Mouse (Mus musculus) hindbrain, embryonic 16.5 days (tissue): ENCODE measurements around the gene Nutm1. TPM values are rescaled to one million over a fixed set of nuclear protein-coding genes. Genes with fewer than 3 reads are reported as not detected.

Source experiments
- ATAC-seq: fragments of 200-750 bp; cut with Nextera tagmentation; 2 replicates; pipeline ENCODE4 v1.8.0; 2017; ENCODE audit warnings: moderate TSS enrichment, moderate library complexity
- H3K27ac ChIP-seq: fragments of 300-500 bp; sonication (generic); 2 replicates; pipeline ENCODE4 v1.5.1; 2014; ENCODE audit warnings: low read depth, mild to moderate bottlenecking, control low read depth, low read length, moderate library complexity
- H3K27me3 ChIP-seq: fragments of 300-500 bp; sonication (generic); replicated peaks from 2 replicates; pipeline ENCODE4 v1.6.1; 2014; ENCODE audit warnings: low read length; ENCODE audit not compliant: control insufficient read depth, insufficient read depth
- H3K36me3 ChIP-seq: fragments of 300-500 bp; sonication (generic); 2 replicates; pipeline ENCODE4 v1.6.1; 2014; ENCODE audit warnings: mild to moderate bottlenecking, low read length, moderate library complexity, mixed read lengths; ENCODE audit not compliant: control insufficient read depth, insufficient read depth
- H3K4me1 ChIP-seq: fragments of 300-500 bp; sonication (generic); 2 replicates; pipeline ENCODE4 v1.6.1; 2014; ENCODE audit warnings: low read depth, low read length; ENCODE audit not compliant: control insufficient read depth, insufficient read depth
- H3K4me2 ChIP-seq: fragments of 300-500 bp; sonication (generic); 2 replicates; pipeline ENCODE4 v1.6.1; 2014; ENCODE audit warnings: mild to moderate bottlenecking, low read length, control low read depth, moderate library complexity
- H3K4me3 ChIP-seq: fragments of 300-500 bp; sonication (generic); 2 replicates; pipeline ENCODE4 v1.5.1; 2014; ENCODE audit warnings: mild to moderate bottlenecking, low read length, control low read depth, moderate library complexity
- H3K9ac ChIP-seq: fragments of 300-500 bp; sonication (generic); 2 replicates; pipeline ENCODE4 v1.6.1; 2014; ENCODE audit warnings: low read depth, mild to moderate bottlenecking, control low read depth, low read length, moderate library complexity
- H3K9me3 ChIP-seq: fragments of 300-500 bp; sonication (generic); 2 replicates; pipeline ENCODE4 v1.6.1; 2014; ENCODE audit warnings: mild to moderate bottlenecking, low read length, moderate library complexity; ENCODE audit not compliant: control insufficient read depth
- WGBS: fragments of 180-500 bp; shearing (Covaris S2); extraction: QIAGEN DNeasy Blood & Tissue Kit; methylation state at CpG from one replicate; pipeline ENCODE4 v1.1.7; 2014; 5-methylcytosine and 5-hydroxymethylcytosine counted together
- polyA plus RNA-seq: library from polyadenylated mRNA; unstranded; fragments of >200 nt; fragmentation: Nextera tagmentation; extraction: Ambion mirVana; gene quantifications from 2 replicates; pipeline ENCODE4 v1.2.1, GENCODE M21; 2015

The Nutm1 gene
- polyA plus RNA-seq, 1 experiment from 2014 or later: 0.04 TPM

- no peaks in the 10 kb centered on the region for H3K36me3 ChIP-seq
- ATAC-seq: no peak
- 92% methylated on average over 5 of the region's 5 CpGs for WGBS
- H3K4me2 ChIP-seq: no peak overlapping the region
- H3K4me1 ChIP-seq: no peaks in the 10 kb centered on the region
- H3K9me3 ChIP-seq: no peaks in the 10 kb centered on the region
- no peak overlapping the region for H3K27ac ChIP-seq
- H3K9ac ChIP-seq: no peak overlapping the region
- H3K27me3 ChIP-seq: no peaks in the 10 kb centered on the region
- H3K4me3 ChIP-seq: no peak overlapping the region
Observed at GRCm38 (mm10) chr2:112220880-112221279, 38.2 kb downstream of the Nutm1 start.

- 85% methylated on average over 6 of the region's 6 CpGs for WGBS
- Histone ChIP-seq H3K4me1 (no peaks in the 10 kb centered on the region), H3K9me3 (no peaks in the 10 kb centered on the region), H3K36me3 (no peaks in the 10 kb centered on the region), H3K27ac (no peak overlapping the region), H3K27me3 (no peaks in the 10 kb centered on the region), H3K9ac (no peak overlapping the region), H3K4me3 (no peak overlapping the region), H3K4me2 (no peak overlapping the region)
- ATAC-seq: no peak
Observed at GRCm38 (mm10) chr2:112217614-112218013, 41.5 kb downstream of the Nutm1 start.

GRCm38 (mm10) chr2:112215977-112216376 lies 43.1 kb downstream of the Nutm1 start:
- 0% methylated on average over 1 of the region's 1 CpGs for WGBS
- no peak overlapping the region for H3K27ac ChIP-seq
- no peaks in the 10 kb centered on the region for H3K36me3 ChIP-seq
- H3K27me3 ChIP-seq: no peaks in the 10 kb centered on the region
- H3K4me2 ChIP-seq: no peak overlapping the region
- H3K4me3 ChIP-seq: no peak overlapping the region
- no peak overlapping the region for H3K9ac ChIP-seq
- H3K9me3 ChIP-seq: no peaks in the 10 kb centered on the region
- H3K4me1 ChIP-seq: no peaks in the 10 kb centered on the region
- ATAC-seq: peak; percentile 80

GRCm38 (mm10) chr2:112210699-112211098 lies 48.4 kb downstream of the Nutm1 start:
- Histone ChIP-seq H3K27me3 (no peaks in the 10 kb centered on the region), H3K4me1 (no peaks in the 10 kb centered on the region), H3K4me3 (no peak overlapping the region), H3K4me2 (no peak overlapping the region), H3K9me3 (no peaks in the 10 kb centered on the region), H3K9ac (no peak overlapping the region), H3K36me3 (no peaks in the 10 kb centered on the region), H3K27ac (peak overlapping the region; percentile 25; the same call in 1 of the 2 replicates)
- WGBS: 87% methylated on average over 2 of the region's 2 CpGs
- ATAC-seq: peak; percentile 60; the same call in 1 of the 2 replicates

- no peaks in the 10 kb centered on the region for H3K36me3 ChIP-seq
- no peak overlapping the region for H3K4me3 ChIP-seq
- peak; percentile 96 for ATAC-seq
- no peaks in the 10 kb centered on the region for H3K27me3 ChIP-seq
- no peak overlapping the region for H3K27ac ChIP-seq
- no peak overlapping the region for H3K9ac ChIP-seq
- H3K4me2 ChIP-seq: no peak overlapping the region
- no peaks in the 10 kb centered on the region for H3K4me1 ChIP-seq
- H3K9me3 ChIP-seq: no peaks in the 10 kb centered on the region
- 53% methylated on average over 6 of the region's 6 CpGs for WGBS
Observed at GRCm38 (mm10) chr2:112210142-112210541, 48.9 kb downstream of the Nutm1 start.

GRCm38 (mm10) chr2:112203056-112203455 lies 56.0 kb downstream of the Nutm1 start:
- Histone ChIP-seq H3K9me3 (no peaks in the 10 kb centered on the region), H3K4me2 (no peak overlapping the region), H3K36me3 (no peaks in the 10 kb centered on the region), H3K27me3 (no peaks in the 10 kb centered on the region), H3K9ac (no peak overlapping the region), H3K27ac (no peak overlapping the region), H3K4me3 (no peak overlapping the region), H3K4me1 (no peaks in the 10 kb centered on the region)
- WGBS: 60% methylated on average over 6 of the region's 6 CpGs
- ATAC-seq: 0 out of 2 replicates have a peak, but pooled peaks have one; percentile 24

Other genes with a start within 250 kb of the Nutm1 start
- gene Olfr1310, start 246.6 kb downstream of the Nutm1 start, polyA plus RNA-seq: not detected in 2 replicates
- not detected in 2 replicates for gene Olfr1311, start 234.9 kb downstream of the Nutm1 start, polyA plus RNA-seq
- not detected in 2 replicates for gene Olfr1312, start 209.1 kb downstream of the Nutm1 start, polyA plus RNA-seq
- gene Olfr1313, start 181.4 kb downstream of the Nutm1 start, polyA plus RNA-seq: not detected in 2 replicates
- not detected in 2 replicates for gene Olfr1314, start 162.5 kb downstream of the Nutm1 start, polyA plus RNA-seq
- not detected in 2 replicates for gene Olfr1315-ps1, start 143.9 kb downstream of the Nutm1 start, polyA plus RNA-seq
- not detected in 2 replicates for gene Olfr1316, start 124.3 kb downstream of the Nutm1 start, polyA plus RNA-seq
- not detected in 2 replicates for gene Olfr1317, start 119.0 kb downstream of the Nutm1 start, polyA plus RNA-seq
- gene Olfr1318, start 105.1 kb downstream of the Nutm1 start, polyA plus RNA-seq: 0.04 and 0.10 TPM in 2 replicates
- 28.5 and 32.4 TPM in 2 replicates for gene Lpcat4, start 19.8 kb downstream of the Nutm1 start, polyA plus RNA-seq
- gene Nop10, start 2.6 kb upstream of the Nutm1 start, polyA plus RNA-seq: 165 and 189 TPM in 2 replicates
- gene Slc12a6, start 6.5 kb upstream of the Nutm1 start, polyA plus RNA-seq: 14.7 and 17.5 TPM in 2 replicates
- gene Gm21985, start 7.0 kb upstream of the Nutm1 start, polyA plus RNA-seq: not detected in 2 replicates
- 210 and 240 TPM in 2 replicates for gene Emc4, start 108.7 kb upstream of the Nutm1 start, polyA plus RNA-seq
- gene Katnbl1, start 119.9 kb upstream of the Nutm1 start, polyA plus RNA-seq: 29.7 and 31.1 TPM in 2 replicates
- gene Emc7, start 195.7 kb upstream of the Nutm1 start, polyA plus RNA-seq: 25.1 and 26.4 TPM in 2 replicates
- gene Chrm5, start 221.5 kb upstream of the Nutm1 start, polyA plus RNA-seq: 0.89 and 1.2 TPM in 2 replicates
- 2.2 and 4.2 TPM in 2 replicates for gene Aven, start 233.7 kb upstream of the Nutm1 start, polyA plus RNA-seq